Mouse (Mus musculus): Measurements from ENCODE around the gene Trak1.
"Not testable (repeated sequence)": the region's sequence is repeated elsewhere in the genome, so short reads cannot be mapped to it uniquely, and the experiment has no call there.

Gene Trak1

GRCm38 (mm10) chr9:121321118-121321517, 23.8 kb downstream of the Trak1 start:
- no peak for DNase-seq

- DNase-seq, result no peak
Measured at GRCm38 (mm10) chr9:121322034-121322433, 24.7 kb downstream of the Trak1 start.

GRCm38 (mm10) chr9:121328342-121328741, 31.0 kb downstream of the Trak1 start:
- DNase-seq, result not testable (repeated sequence)

DNA sequence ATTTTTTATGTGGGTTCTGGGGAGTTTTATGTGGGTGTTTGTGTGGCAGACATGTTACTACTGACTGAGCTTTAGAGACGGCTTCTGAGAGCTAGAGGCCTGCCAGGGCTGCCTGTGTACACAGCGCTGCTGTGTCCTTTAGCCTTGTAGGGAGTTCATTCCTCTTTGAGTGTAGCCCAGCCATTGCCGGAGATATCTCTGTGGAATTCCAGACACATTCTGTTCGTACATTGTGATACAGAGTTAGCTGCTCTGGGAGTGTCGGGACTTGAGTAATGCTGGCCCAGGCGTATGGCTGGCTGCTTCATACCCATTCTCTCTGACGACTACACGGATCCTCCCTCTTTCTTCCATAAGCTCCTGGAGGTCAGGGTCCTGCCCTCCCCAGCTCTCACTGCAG, 31.9 kb downstream of the Trak1 start:
- no peak for DNase-seq

DNA sequence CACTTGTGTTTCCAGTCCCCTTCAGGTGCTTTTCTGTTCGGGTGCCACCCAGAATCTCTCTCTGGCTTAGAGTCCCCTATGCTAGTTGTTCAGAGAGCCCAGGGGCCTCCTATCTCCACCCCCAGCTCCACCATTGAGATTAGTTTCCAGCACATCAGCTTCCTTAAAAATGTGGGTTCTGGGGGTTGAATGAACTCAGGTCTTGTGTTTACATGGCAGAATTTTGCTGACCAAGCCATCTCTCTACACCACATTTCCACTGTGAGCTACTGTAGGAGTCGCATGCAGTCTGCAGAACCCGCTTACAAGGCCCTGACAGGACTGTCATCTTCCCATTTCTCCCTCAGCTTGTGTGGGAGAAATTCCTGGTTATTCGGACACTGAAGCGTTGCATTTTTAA, 32.8 kb downstream of the Trak1 start:
- DNase-seq, result no peak

- DNase-seq, result no peak
Measured at GRCm38 (mm10) chr9:121331438-121331837, 34.1 kb downstream of the Trak1 start.

DNA sequence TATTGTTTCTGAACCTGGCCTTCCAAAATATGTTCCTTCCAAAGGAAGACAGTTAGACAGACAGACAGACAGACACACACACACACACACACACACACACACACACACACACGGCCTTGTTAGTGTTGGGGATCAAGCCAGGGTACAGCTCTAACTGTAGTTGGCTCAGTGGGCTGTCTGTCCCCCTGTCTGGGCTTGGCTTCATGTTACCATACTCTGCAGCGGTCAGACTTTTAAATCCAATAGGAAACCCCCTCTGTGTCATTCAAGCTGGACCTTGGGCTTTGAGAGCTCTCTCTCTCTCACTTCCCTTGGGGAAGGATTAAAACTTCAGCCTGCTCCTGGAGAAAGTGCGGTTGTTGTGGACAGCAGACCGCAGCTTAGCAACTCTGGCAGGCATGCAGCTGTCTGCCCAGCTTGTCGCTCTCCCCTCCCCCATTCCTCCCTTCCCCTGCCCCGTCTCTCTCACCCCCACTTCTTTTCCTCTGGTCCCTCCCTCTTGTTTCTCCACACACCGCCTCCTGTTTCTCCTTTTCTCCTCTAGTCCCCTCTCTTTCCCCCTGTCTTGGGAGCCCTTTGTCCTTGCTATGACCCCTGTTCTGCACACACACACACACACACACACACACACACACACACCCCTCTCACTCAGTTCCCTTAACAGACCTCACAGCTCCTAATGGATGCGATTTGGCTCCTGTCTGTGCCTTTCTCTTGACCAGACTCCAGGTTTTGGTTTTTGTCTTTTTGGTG, 34.8 kb downstream of the Trak1 start:
- peak; percentile 76 for DNase-seq

GRCm38 (mm10) chr9:121333559-121333958, 36.3 kb downstream of the Trak1 start:
- DNase-seq, result no peak

- DNase-seq, result no peak
Measured at GRCm38 (mm10) chr9:121334311-121334851, 37.1 kb downstream of the Trak1 start.

DNA sequence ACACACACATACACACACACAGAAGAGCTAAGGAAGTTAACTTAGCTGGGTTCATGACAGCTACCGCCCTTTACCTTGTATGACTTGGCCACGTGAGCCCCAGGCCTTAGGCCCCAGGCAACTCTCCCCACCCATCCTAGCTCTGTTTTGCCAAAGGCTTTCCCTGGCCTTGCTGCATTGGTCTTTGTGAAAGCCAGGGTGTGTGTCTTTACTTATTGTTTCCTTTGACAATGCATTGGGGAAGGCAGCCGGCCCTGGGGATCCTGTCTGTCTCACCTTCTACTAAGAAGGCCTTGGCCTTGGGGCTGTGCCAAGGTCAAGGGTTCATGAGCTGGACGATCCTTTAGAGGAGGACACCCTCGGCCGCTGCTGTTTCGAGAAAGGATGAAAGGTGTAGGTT, 38.3 kb downstream of the Trak1 start:
- DNase-seq, result no peak

- no peak for DNase-seq
Measured at GRCm38 (mm10) chr9:121336324-121336946, 39.1 kb downstream of the Trak1 start.

DNA sequence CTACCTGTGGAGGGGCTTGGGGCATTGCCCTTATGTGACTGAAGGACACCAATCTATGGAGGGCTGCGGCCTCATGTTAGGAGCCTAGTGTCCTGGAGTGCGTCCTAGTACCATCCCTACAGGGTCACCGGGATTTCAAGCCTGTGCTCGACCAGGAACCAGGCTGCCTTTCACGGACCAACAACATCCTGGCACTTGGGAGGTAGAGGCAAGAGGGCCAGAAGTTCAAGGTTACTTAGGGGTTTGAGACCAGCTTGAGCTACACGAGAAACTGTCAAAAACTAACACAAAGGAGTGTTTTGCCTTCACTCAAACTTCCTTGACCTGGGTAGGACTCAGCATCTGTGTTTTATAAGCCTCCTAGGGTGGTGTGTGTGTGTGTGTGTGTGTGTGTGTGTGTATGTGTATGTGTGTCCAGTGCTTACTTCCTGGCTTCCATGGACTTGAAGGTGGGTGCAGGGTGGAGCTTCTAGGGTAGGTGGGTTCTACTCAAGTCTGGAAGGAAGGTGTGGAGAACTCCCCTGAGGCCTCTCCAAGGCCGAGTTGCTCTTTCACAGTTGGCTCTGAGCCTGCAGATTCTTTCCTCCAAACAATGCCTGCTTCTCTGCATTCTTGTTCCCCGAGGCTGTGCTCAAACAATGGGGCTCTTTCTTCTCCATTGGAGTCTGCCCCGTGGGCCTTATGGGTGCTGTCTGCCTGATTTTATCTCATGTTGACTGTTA, 40.1 kb downstream of the Trak1 start:
- no peak for DNase-seq

- no peak for DNase-seq
Measured at GRCm38 (mm10) chr9:121337938-121338289, 40.6 kb downstream of the Trak1 start.

GRCm38 (mm10) chr9:121341832-121342231, 44.5 kb downstream of the Trak1 start:
- no peak for DNase-seq

DNA sequence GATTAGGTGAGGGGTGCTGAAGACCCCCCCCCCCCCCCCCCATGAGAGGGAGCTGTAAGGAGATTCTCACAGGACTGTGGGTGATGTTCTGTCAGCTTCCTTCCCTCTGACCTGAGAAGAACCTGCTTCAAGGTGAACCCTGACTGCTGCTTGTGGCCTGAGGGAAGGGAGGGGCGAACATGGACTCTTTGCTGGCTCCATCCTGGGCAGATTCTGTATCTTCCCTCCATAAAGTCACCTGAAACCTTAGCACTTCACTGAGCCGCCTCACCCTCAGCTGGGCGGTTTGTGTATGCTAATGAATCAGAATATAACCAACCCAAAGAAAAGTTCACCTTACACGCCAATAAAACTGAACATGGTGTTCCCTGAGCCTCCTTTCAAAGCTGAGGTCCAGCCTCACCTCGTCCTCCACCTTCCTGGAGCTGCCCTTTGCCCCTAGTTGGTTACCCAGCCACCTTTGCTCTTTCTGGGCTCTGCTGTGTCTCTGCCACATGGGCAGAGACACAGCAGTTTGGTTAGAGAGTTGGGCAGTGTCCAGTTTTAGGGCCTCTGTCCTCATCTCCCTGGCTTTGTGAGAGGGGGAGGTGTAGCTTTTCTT, 45.3 kb downstream of the Trak1 start:
- DNase-seq, result no peak

GRCm38 (mm10) chr9:121343122-121343876, 46.0 kb downstream of the Trak1 start:
- DNase-seq, result no peak

- DNase-seq, result no peak
Measured at GRCm38 (mm10) chr9:121344344-121344743, 47.0 kb downstream of the Trak1 start.

DNA sequence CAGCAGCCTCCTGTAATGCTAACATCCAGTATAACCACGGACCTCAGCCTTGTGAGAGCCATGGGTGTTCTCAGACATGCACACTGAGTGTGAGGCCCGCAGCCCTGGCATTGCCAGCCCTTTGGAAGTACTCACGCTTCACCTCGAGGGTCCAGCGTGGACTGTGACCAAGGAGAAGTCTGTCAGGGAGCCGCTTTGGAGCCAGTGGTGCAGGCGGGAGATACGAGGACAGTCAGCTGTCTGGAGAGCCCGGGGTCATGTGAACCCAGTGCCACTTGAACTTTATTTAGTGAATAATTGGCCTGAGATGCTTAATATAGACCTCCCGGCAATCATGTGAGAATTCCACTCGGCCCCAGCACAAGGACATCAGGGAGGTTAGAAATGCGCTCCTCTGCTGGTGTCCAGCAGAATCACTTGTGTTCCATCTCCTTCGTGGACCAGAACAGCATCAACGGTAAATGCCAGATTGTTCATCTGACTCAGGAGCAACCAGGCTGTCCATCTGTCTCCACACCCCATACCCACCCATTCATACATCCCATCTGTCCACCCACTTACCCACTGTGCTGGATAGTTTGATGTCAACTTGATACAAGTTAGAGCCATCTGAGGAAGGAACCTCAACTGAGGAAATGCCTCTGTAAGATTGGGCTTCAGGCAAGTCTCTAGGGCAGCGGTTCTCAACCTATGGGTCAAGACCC, 48.3 kb downstream of the Trak1 start:
- no peak for DNase-seq

- DNase-seq, result peak; percentile 59
Measured at GRCm38 (mm10) chr9:121346635-121347034, 49.3 kb downstream of the Trak1 start.

GRCm38 (mm10) chr9:121347981-121348380, 50.7 kb downstream of the Trak1 start:
- DNase-seq, result no peak

GRCm38 (mm10) chr9:121348476-121348875, 51.2 kb downstream of the Trak1 start:
- DNase-seq, result no peak

DNA sequence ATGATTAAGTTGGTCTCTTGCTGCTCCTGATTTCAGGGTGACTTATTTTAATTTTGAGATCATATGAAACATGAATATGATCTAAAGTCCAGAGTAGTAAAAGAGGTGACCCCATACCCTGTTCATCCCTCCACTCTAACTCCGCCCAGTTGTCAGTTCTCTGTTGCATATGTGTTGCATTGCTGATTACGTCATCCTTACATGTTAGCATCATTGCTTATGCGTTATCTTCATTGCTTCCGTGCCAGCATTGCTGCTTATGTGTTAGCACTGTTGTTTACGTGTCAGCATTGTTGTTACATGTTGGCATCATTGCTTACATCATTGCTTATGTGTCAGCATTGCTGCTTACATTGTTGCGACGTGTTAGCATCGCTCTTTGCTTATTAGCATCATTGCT, 51.8 kb downstream of the Trak1 start:
- DNase-seq, result no peak
